Mouse (Mus musculus) midbrain, embryonic 12.5 days (tissue): ENCODE data around the gene Flii. TPM values are rescaled to one million over a fixed set of nuclear protein-coding genes. Genes with fewer than 3 reads are reported as not detected.

Experiments
- ATAC-seq: fragments of 200-750 bp; cut with Nextera tagmentation; 2 replicates; pipeline ENCODE4 v1.8.0; 2017; ENCODE audit warnings: low read depth, moderate TSS enrichment, moderate library complexity; ENCODE audit not compliant: low FRiP score
- H3K27ac ChIP-seq: fragments of 300-500 bp; sonication (generic); replicated peaks from 2 replicates; pipeline ENCODE4 v1.5.1; 2016; ENCODE audit warnings: mild to moderate bottlenecking
- H3K27me3 ChIP-seq: fragments of 300-500 bp; sonication (generic); 2 replicates; pipeline ENCODE4 v1.6.1; 2016; ENCODE audit warnings: mild to moderate bottlenecking
- H3K36me3 ChIP-seq: fragments of 300-500 bp; sonication (generic); 2 replicates; pipeline ENCODE4 v1.6.1; 2016
- H3K4me1 ChIP-seq: fragments of 300-500 bp; sonication (generic); 2 replicates; pipeline ENCODE4 v1.6.1; 2016
- H3K4me2 ChIP-seq: fragments of 300-500 bp; sonication (generic); replicated peaks from 2 replicates; pipeline ENCODE4 v1.6.1; 2016; ENCODE audit warnings: mild to moderate bottlenecking, moderate library complexity
- H3K4me3 ChIP-seq: fragments of 300-500 bp; sonication (generic); 2 replicates; pipeline ENCODE4 v1.5.1; 2016; ENCODE audit warnings: mild to moderate bottlenecking
- H3K9ac ChIP-seq: fragments of 300-500 bp; sonication (generic); replicated peaks from 2 replicates; pipeline ENCODE4 v1.6.1; 2016; ENCODE audit warnings: mild to moderate bottlenecking, moderate library complexity
- H3K9me3 ChIP-seq: fragments of 300-500 bp; sonication (generic); 2 replicates; pipeline ENCODE4 v1.6.1; 2016; ENCODE audit warnings: mild to moderate bottlenecking
- WGBS: fragments of 180-500 bp; shearing (Covaris S2); methylation state at CpG from one replicate; pipeline ENCODE4 v1.1.7; 2016; 5-methylcytosine and 5-hydroxymethylcytosine counted together
- polyA plus RNA-seq: library from polyadenylated mRNA; unstranded; fragments of >200 nt; fragmentation: Nextera tagmentation; extraction: Ambion mirVana; gene quantifications from 2 replicates; pipeline ENCODE4 v1.2.1, GENCODE M21; 2016

The Flii gene
- 76.1 and 76.9 TPM in 2 replicates for polyA plus RNA-seq

GRCm38 (mm10) chr11:60726601-60727391 lies at the start of gene Flii:
Gene Flii (minus strand): TSS chr11:60727263.
- H3K27me3 ChIP-seq, result no peaks in the 10 kb centered on the region
- peak within 1 kb of the TSS; percentile 75 for H3K4me2 ChIP-seq
- H3K9ac ChIP-seq, result peak within 1 kb of the TSS; percentile 90
- H3K36me3 ChIP-seq, result peaks cover 44% of the 10 kb centered on the region
- ATAC-seq, result peak; percentile 74
- H3K27ac ChIP-seq, result peak within 1 kb of the TSS; percentile 88
- WGBS, result under 1% methylated on average over 62 of the region's 71 CpGs
- no peaks in the 10 kb centered on the region for H3K9me3 ChIP-seq
- H3K4me1 ChIP-seq, result peaks cover 31% of the 10 kb centered on the region
- H3K4me3 ChIP-seq, result peak within 1 kb of the TSS; percentile 91

- peaks cover 53% of the 10 kb centered on the region for H3K4me1 ChIP-seq
- peak overlapping the region; percentile 79; the same call in 1 of the 2 replicates for H3K27ac ChIP-seq
- WGBS, result 3% methylated on average over 17 of the region's 17 CpGs
Observed at GRCm38 (mm10) chr11:60776107-60776828, 49.2 kb upstream of the Flii start.

GRCm38 (mm10) chr11:60775578-60775977 lies 48.5 kb upstream of the Flii start:
- no peak for ATAC-seq
- Histone ChIP-seq H3K9me3 (no peaks in the 10 kb centered on the region), H3K4me3 (peak overlapping the region; percentile 67), H3K27ac (no peak overlapping the region), H3K36me3 (peaks cover 13% of the 10 kb centered on the region; the same call in 1 of the 2 replicates), H3K4me1 (peaks cover 46% of the 10 kb centered on the region), H3K9ac (no peak overlapping the region), H3K27me3 (no peaks in the 10 kb centered on the region), H3K4me2 (peak overlapping the region; percentile 89)
- 60% methylated on average over 6 of the region's 6 CpGs for WGBS

More at GRCm38 (mm10) chr11:60776107-60776828, 49.2 kb upstream of the Flii start:
- Histone ChIP-seq H3K36me3 (peaks cover 13% of the 10 kb centered on the region; the same call in 1 of the 2 replicates), H3K9me3 (no peaks in the 10 kb centered on the region), H3K4me2 (peak overlapping the region; percentile 89), H3K9ac (peak overlapping the region; percentile 66), H3K4me3 (peak overlapping the region; percentile 67), H3K27me3 (no peaks in the 10 kb centered on the region)
- ATAC-seq, result no peak

GRCm38 (mm10) chr11:60774841-60775240 lies 47.8 kb upstream of the Flii start:
- Histone ChIP-seq H3K27ac (no peak overlapping the region), H3K36me3 (peaks cover 7% of the 10 kb centered on the region; the same call in 1 of the 2 replicates), H3K4me2 (peak overlapping the region; percentile 89), H3K4me1 (peaks cover 39% of the 10 kb centered on the region), H3K4me3 (no peak overlapping the region), H3K27me3 (no peaks in the 10 kb centered on the region), H3K9me3 (no peaks in the 10 kb centered on the region), H3K9ac (no peak overlapping the region; the same call in 1 of the 2 replicates)
- no peak for ATAC-seq
- 86% methylated on average over 1 of the region's 1 CpGs for WGBS

GRCm38 (mm10) chr11:60774158-60774689 lies 47.2 kb upstream of the Flii start:
- WGBS, result 98% methylated on average over 3 of the region's 3 CpGs
- H3K4me2 ChIP-seq, result no peak overlapping the region
- H3K27me3 ChIP-seq, result no peaks in the 10 kb centered on the region
- ATAC-seq, result no peak
- H3K27ac ChIP-seq, result no peak overlapping the region
- no peaks in the 10 kb centered on the region for H3K9me3 ChIP-seq
- H3K4me3 ChIP-seq, result no peak overlapping the region
- no peak overlapping the region for H3K9ac ChIP-seq
- peaks cover 32% of the 10 kb centered on the region for H3K4me1 ChIP-seq
- H3K36me3 ChIP-seq, result peaks cover 1% of the 10 kb centered on the region; the same call in 1 of the 2 replicates

GRCm38 (mm10) chr11:60772161-60772560 lies 45.1 kb upstream of the Flii start:
- Histone ChIP-seq H3K27ac (no peak overlapping the region), H3K4me3 (no peak overlapping the region), H3K36me3 (no peaks in the 10 kb centered on the region), H3K4me2 (no peak overlapping the region), H3K4me1 (peaks cover 18% of the 10 kb centered on the region), H3K27me3 (no peaks in the 10 kb centered on the region), H3K9me3 (no peaks in the 10 kb centered on the region), H3K9ac (no peak overlapping the region)
- WGBS, result 86% methylated on average over 4 of the region's 4 CpGs
- no peak for ATAC-seq

GRCm38 (mm10) chr11:60770776-60771175 lies 43.7 kb upstream of the Flii start:
- Histone ChIP-seq H3K27ac (no peak overlapping the region), H3K4me1 (peaks cover 11% of the 10 kb centered on the region), H3K9me3 (no peaks in the 10 kb centered on the region), H3K4me3 (no peak overlapping the region), H3K27me3 (no peaks in the 10 kb centered on the region), H3K9ac (no peak overlapping the region), H3K36me3 (no peaks in the 10 kb centered on the region), H3K4me2 (no peak overlapping the region)
- no peak for ATAC-seq
- 88% methylated on average over 3 of the region's 3 CpGs for WGBS

- Histone ChIP-seq H3K27me3 (no peaks in the 10 kb centered on the region), H3K9ac (no peak overlapping the region), H3K4me2 (no peak overlapping the region), H3K27ac (no peak overlapping the region), H3K4me1 (no peaks in the 10 kb centered on the region), H3K9me3 (peaks cover 3% of the 10 kb centered on the region; the same call in 1 of the 2 replicates), H3K36me3 (no peaks in the 10 kb centered on the region), H3K4me3 (no peak overlapping the region)
- 95% methylated on average over 2 of the region's 2 CpGs for WGBS
- no peak for ATAC-seq
Observed at GRCm38 (mm10) chr11:60769322-60769721, 42.3 kb upstream of the Flii start.

GRCm38 (mm10) chr11:60766969-60767368 lies 39.9 kb upstream of the Flii start:
- no peaks in the 10 kb centered on the region for H3K4me1 ChIP-seq
- no peak overlapping the region for H3K4me3 ChIP-seq
- H3K9ac ChIP-seq, result no peak overlapping the region
- no peaks in the 10 kb centered on the region for H3K27me3 ChIP-seq
- ATAC-seq, result no peak
- H3K9me3 ChIP-seq, result peaks cover 3% of the 10 kb centered on the region; the same call in 1 of the 2 replicates
- WGBS, result 86% methylated on average over 4 of the region's 4 CpGs
- H3K27ac ChIP-seq, result no peak overlapping the region
- peaks cover under 1% of the 10 kb centered on the region for H3K36me3 ChIP-seq
- no peak overlapping the region for H3K4me2 ChIP-seq

- no peak overlapping the region for H3K4me3 ChIP-seq
- ATAC-seq, result no peak
- no peaks in the 10 kb centered on the region for H3K4me1 ChIP-seq
- peaks cover 41% of the 10 kb centered on the region for H3K36me3 ChIP-seq
- peaks cover 3% of the 10 kb centered on the region; the same call in 1 of the 2 replicates for H3K9me3 ChIP-seq
- no peaks in the 10 kb centered on the region for H3K27me3 ChIP-seq
- H3K27ac ChIP-seq, result no peak overlapping the region
- H3K4me2 ChIP-seq, result no peak overlapping the region
- WGBS, result 91% methylated on average over 3 of the region's 3 CpGs
- no peak overlapping the region for H3K9ac ChIP-seq
Observed at GRCm38 (mm10) chr11:60761681-60762080, 34.6 kb upstream of the Flii start.

GRCm38 (mm10) chr11:60755570-60755969 lies 28.5 kb upstream of the Flii start:
- H3K36me3 ChIP-seq, result peaks cover 80% of the 10 kb centered on the region
- H3K9me3 ChIP-seq, result no peaks in the 10 kb centered on the region
- WGBS, result 96% methylated on average over 7 of the region's 7 CpGs
- H3K4me1 ChIP-seq, result no peaks in the 10 kb centered on the region
- ATAC-seq, result no peak
- H3K27ac ChIP-seq, result no peak overlapping the region
- H3K27me3 ChIP-seq, result no peaks in the 10 kb centered on the region
- H3K4me3 ChIP-seq, result no peak overlapping the region
- H3K9ac ChIP-seq, result no peak overlapping the region
- H3K4me2 ChIP-seq, result no peak overlapping the region

GRCm38 (mm10) chr11:60740321-60740720 lies 13.3 kb upstream of the Flii start:
- no peak overlapping the region for H3K4me3 ChIP-seq
- ATAC-seq, result no peak
- H3K27ac ChIP-seq, result no peak overlapping the region
- H3K9ac ChIP-seq, result no peak overlapping the region
- 78% methylated on average over 3 of the region's 3 CpGs for WGBS
- H3K9me3 ChIP-seq, result no peaks in the 10 kb centered on the region
- no peak overlapping the region for H3K4me2 ChIP-seq
- H3K27me3 ChIP-seq, result no peaks in the 10 kb centered on the region
- H3K4me1 ChIP-seq, result no peaks in the 10 kb centered on the region
- peaks cover 61% of the 10 kb centered on the region for H3K36me3 ChIP-seq
